Comparison of ENCODE assay signal across 14 mouse cellular contexts in the genomic region with DNA sequence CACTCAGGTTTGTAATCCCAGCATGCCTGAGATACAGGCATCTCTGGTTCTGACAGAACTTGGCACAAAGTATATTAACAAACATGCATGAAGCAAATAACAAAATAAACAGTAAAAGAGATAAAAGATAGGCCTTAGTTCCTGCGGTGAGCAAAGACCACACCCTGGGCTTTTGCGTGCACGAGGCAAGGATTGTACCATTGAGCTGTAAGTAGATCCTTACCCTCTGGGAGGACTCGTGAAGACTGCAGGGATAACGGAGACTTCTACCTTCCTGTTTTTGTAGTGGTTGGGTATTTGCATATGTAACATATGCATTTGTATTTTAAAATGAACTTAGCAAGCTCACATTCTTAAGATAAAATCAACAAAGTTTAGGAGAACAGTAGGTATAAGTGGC.
"Had no signal": no experiment of that assay in that cellular context is flagged by ENCODE, and none has a peak within 500 bp of the region (broad histone marks: within the 10 kb centered on the region; RNA-seq: fewer than 3 reads in every experiment).

No protein-coding gene starts in this region.

- H3K36me3 ChIP-seq: midbrain, embryonic 13.5 days; midbrain, embryonic 15.5 days; neural tube, embryonic 12.5 days; stomach, embryonic 15.5 days had no signal

- DNase-seq: lung, adult 18-20 months; lung, embryonic 14.5 days; lung, postnatal 10 days; lung, postnatal 4 days; right cerebral cortex, postnatal 14 days; thymus, adult 2 months; thymus, postnatal 25 days; thymus, postnatal 4 days had no signal

- ATAC-seq: midbrain, embryonic 13.5 days; midbrain, embryonic 15.5 days had no signal

- H3K4me3 ChIP-seq: megakaryocyte, embryonic 14.5 days; midbrain, embryonic 13.5 days; midbrain, embryonic 15.5 days; neural tube, embryonic 12.5 days; stomach, embryonic 15.5 days had no signal

- H3K9ac ChIP-seq: lung, embryonic 14.5 days; midbrain, embryonic 13.5 days; midbrain, embryonic 15.5 days; neural tube, embryonic 12.5 days; stomach, embryonic 15.5 days had no signal

- H3K27ac ChIP-seq: midbrain, embryonic 13.5 days; midbrain, embryonic 15.5 days; neural tube, embryonic 12.5 days; stomach, embryonic 15.5 days; stomach, postnatal 0 days had no signal

- H3K9me3 ChIP-seq: midbrain, embryonic 15.5 days; neural tube, embryonic 12.5 days; stomach, embryonic 15.5 days had no signal

- H3K4me1 ChIP-seq: megakaryocyte, embryonic 14.5 days; midbrain, embryonic 13.5 days; midbrain, embryonic 15.5 days; neural tube, embryonic 12.5 days; stomach, embryonic 15.5 days had no signal

- H3K27me3 ChIP-seq: megakaryocyte, embryonic 14.5 days; midbrain, embryonic 13.5 days; midbrain, embryonic 15.5 days; neural tube, embryonic 12.5 days; stomach, embryonic 15.5 days had no signal
